Mouse (Mus musculus): ENCODE measurements around the gene Phf3. TPM values are rescaled to one million over a fixed set of nuclear protein-coding genes. Genes with fewer than 3 reads are reported as not detected.

Gene Phf3
- polyA plus RNA-seq (2012), result 27.4 and 38.9 TPM in 2 replicates

GRCm38 (mm10) chr1:30873541-30874260 lies at the start of gene Phf3:
Phf3 (minus strand) TSS chr1:30873921.

Other genes with a start within 250 kb of the Phf3 start
- not detected in 2 replicates for gene AC153137.1, start 104.0 kb upstream of the Phf3 start, polyA plus RNA-seq (2012)

Measured in megakaryocyte-erythroid progenitor cell, adult 5 weeks (primary cell).